Mouse (Mus musculus) kidney, postnatal 4 days (tissue): ENCODE results near the gene Gm43518.

Source experiments
- DNase-seq, 2 experiments: peaks; one replicate each; pipeline ENCODE4 v3.0.0; 2021; ENCODE audit warnings: mixed read lengths in 2 of 2

The Gm43518 gene

DNA sequence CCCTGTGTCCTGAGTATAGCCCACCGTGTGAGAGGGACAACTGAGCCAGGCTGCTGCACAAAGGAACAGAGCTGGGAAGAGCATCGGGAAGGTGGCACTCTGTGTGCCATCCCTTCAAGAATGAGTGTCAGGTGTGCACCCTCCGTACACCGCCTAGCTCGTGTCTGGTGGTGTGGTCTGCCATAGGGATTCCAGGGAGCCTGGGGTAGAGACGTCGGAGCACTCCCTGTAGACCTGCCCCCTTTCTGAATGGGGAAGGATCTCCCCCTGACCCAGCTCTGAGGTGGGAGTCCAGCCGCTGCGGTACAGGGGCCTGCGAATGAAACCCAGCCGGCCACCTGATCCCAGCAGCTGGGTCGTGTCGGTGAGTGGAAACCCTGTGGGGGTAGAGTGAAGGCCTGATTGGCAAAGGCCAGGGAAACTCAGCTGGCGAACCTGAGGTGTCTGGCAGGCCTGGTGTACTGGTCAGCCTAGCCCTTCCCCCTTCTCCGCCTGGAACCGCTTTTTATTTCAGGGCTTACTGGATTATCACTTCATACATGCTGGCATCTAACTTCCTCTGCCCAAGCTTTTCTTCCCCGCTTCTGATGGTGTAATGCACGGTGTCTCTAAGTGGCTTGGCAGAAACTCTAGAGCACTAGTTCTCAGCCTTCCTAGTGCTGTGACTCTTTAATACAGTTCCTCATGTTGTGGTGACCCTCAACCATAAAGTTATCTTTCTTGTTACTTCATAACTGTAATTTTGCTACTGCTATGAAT, 52.2 kb downstream of the Gm43518 start:
- peak in 1 of 2 experiments; percentile 35 for DNase-seq

DNA sequence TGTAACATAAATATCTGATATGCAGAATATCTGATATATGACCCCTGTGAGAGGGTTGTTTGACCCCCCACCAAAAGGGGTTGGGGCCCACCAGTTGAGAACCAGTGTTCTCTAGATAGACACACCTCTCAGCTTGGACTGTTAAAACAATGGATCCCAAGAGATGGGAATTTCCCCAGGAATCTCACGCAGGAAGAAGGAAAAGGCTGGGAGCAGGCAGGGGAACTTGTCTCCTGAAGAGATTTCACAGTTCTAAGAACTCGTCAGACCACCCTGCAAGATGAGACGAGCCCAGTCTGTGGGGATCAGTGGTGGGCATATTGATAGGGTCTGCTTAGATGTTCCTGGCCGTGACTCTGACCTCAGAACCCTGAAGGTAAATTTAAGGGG, 52.8 kb downstream of the Gm43518 start:
- DNase-seq: no peak

DNA sequence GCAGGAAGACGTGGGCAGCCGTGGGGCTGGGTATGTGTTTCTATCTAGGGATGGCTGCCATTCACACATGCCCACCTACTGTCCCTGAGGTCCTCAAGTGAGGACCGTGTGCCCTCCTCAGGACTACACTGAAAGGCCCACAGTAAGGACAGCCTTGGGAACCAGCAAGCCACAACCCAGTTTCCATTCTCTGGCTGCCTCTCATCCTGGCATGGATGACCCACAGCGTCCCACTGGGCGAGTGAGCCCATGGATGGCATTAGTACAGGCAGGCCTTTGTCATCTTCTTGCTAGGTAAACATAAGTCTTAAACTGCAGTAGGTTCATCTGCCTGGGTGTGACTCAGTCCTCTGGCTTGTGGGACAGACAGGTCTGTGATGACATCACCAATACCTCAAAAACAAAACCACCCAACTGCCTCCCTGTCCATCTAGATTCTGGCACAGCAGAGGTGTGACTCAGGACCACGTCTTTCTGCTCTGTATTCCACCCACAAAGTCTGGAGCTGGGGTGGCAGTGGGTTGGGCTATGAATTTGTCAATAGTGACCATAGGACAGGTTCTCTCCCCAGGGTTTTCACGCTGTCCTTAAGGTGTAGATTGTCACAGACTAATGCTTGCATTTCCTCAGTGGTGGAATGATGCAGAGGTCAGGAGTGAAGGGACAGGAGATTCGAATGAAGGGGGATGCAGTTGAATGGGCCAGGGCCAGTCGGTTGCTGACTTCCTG, 53.5 kb downstream of the Gm43518 start:
- no peak for DNase-seq

DNA sequence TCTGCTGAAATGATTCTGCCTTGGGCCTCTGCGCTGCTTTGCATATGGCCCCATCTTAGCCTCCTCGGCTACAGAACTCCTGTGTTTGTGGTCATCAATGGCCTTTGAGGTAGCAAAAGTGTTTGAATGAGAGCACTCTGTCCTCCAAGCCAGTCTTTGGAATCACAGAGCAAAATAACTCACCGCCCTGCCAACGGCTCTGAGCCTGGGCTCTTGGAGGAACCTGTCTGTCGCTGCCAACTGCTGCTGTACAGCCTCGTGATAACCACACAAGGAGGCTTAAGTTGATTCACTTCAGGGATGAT, 54.0 kb downstream of the Gm43518 start:
- no peak for DNase-seq

DNA sequence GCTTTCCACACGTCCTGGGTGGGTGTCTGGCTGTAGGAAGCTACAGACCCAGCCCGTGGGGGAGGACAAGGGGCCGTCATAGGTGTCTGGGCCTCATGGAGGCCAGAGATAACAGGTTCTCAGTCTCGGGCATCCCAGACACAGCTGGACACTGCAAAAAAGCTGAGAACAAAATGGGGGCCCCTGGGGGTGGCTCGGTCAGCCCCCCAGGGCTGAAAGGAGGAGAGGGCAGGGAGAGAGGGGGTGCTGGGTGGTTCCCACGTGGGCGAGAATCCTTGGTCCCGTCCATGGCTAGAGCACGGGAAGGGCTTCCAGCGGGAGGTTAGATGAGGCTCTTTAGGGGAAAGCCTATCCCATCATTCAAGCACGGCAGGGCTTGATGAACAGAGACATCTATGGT, 55.6 kb downstream of the Gm43518 start:
- DNase-seq: peak in 1 of 2 experiments; percentile 1

DNA sequence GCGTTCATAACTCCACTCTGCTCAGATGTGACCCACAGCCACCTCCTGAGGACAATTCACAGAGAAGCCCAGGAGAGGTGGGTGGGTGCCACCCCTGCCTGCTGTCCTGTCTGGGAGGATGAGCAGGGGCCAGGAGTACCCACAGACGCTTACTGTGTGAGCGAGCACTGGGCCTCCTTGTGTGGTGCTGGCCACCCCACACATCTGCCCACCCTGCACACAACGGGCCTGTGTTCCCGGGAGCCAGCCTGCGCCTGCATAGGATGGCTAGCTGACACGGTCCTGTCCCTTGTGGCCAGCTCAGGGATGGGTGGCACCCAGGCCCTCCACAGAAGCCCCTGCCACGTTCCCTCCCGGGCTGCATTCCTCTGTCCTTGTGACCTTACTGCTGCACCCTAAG, 58.2 kb downstream of the Gm43518 start:
- DNase-seq: peak in 1 of 2 experiments; percentile 37

DNA sequence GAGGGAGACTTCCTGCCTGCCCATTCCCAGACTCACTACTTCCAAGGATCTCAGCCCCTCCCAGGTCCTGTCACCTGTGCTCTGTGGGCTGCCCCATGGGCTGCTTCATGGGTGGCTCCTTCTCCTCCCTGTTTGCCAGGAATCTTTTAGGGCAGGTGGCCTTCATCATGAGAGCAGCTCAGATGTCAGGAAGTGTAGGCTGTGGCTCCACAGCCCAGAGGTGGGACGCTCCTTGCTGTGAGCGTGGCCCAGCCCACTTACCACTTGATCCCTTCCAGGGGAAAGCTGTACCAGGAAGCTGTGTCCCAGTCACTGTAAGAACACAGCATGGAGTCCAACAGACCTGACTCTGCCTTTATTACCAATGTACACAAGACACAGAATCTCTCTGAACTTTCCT, 59.7 kb downstream of the Gm43518 start:
- peak in 1 of 2 experiments; percentile 46 for DNase-seq

DNA sequence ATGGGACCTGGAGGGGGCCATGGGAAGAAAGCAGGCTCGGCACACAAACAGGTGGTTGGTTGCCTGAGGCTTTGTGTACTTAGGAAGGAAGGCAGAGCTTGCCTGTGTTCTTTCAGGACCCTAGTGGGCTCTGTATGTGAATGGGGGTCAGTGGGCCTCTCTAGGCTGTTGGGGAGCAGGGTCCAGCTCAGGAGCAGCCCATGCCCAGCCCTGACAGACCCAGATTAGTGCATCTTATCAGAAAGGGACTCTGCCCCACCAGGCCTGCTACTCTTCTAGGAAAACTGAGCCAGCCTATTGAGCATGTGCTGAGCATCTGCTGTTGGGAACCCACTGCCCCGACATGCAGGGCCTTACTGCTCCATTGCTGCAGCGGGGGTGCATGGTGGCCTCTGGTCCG, 60.3 kb downstream of the Gm43518 start:
- no peak for DNase-seq
